Comparison of ENCODE assay signal across 8 mouse cellular contexts in the genomic region with DNA sequence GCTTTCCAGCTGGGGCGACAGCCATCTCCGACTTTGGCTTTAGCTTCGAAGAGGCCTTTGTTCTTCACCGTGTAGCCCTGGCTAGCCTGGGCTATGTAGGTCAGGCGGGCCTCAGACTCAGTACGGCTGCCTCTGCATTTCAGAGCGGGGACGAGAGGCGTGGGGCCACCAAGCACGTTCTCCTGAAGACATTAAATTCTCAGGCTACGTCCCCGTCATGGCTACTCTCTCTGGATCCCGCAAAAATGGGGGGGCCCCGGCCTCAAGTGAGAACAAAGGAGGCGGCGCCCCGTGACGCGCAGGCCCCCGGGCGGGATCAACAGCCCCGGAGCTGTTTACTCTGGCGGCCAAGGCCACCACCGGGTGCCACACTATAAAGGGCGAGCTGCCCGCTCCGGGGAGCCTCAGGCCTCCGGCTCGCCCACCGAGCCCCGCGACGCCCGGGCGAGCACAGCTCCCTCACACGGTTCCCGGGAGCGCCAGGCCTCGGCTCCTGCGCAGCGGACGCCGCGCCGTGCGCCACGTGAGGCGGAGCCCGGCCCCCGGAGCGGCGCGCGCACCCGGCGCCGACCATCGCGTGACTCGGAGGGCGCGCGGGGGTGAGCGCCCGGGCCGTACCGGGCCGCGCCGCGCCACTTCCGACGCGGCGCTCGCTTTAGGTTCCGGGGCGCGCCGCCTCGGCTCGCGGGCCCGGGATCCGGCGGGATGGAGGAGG. TPM values are rescaled to one million over a fixed set of nuclear protein-coding genes. Genes with fewer than 3 reads are reported as not detected.
DNase-seq lines count a peak whose midpoint lies in the region; ATAC-seq and TF ChIP-seq lines count a peak whose summit lies in the region.

A gene (plus strand): TSS at position 599 of the 715 bp plus-strand sequence.

- peak within 1 kb of the TSS; percentile 99 for H3K27ac ChIP-seq in embryonic facial prominence, embryonic 11.5 days (replicated peaks; ENCODE audit: low read depth, low read length)
- peak within 1 kb of the TSS; percentile 98 for H3K27ac ChIP-seq in heart, adult 2 months
- H3K27ac ChIP-seq in limb, embryonic 13.5 days = peak within 1 kb of the TSS; percentile 98
- peak within 1 kb of the TSS; percentile 100 for H3K27ac ChIP-seq in midbrain, embryonic 15.5 days

- DNase-seq in 3134 (ENCODE audit: extremely low read depth, insufficient read length, low spot score) = peak; percentile 79
- peak; percentile 86 for DNase-seq in adrenal gland, postnatal 25 days
- DNase-seq in embryonic facial prominence, embryonic 11.5 days (ENCODE audit: low spot score) = peak; percentile 91
- DNase-seq in heart, adult 2 months = peak; percentile 93 to 94
- peak; percentile 81 to 84 for DNase-seq in kidney, adult 8-10 months
- DNase-seq in spleen, adult 18-20 months = peak; percentile 71 to 81

- TF ChIP-seq EP300 in heart, adult 2 months (IDR thresholded peaks at IDR 0.05; ENCODE audit: insufficient read depth, low read depth, low read length) = no peak

- no peaks in the 10 kb centered on the region for H3K4me1 ChIP-seq in embryonic facial prominence, embryonic 11.5 days (ENCODE audit: control insufficient read depth, insufficient read depth, low read length)
- H3K4me1 ChIP-seq in heart, adult 2 months (ENCODE audit: control insufficient read depth, insufficient read depth, low read length) = peaks cover 18% of the 10 kb centered on the region
- peaks cover 21% of the 10 kb centered on the region for H3K4me1 ChIP-seq in limb, embryonic 13.5 days
- peaks cover 26% of the 10 kb centered on the region for H3K4me1 ChIP-seq in midbrain, embryonic 15.5 days

- H3K79me2 ChIP-seq in heart, adult 2 months (replicated peaks; ENCODE audit: control insufficient read depth, insufficient read depth, low read length) = peaks cover 6% of the 10 kb centered on the region

- TF ChIP-seq POLR2A in heart, adult 2 months (IDR thresholded peaks at IDR 0.05; ENCODE audit: insufficient read depth, low read depth, low read length) = 0 out of 2 replicates have a peak, but pooled peaks have one; percentile 19

- peak within 1 kb of the TSS; percentile 78 for H3K4me2 ChIP-seq in embryonic facial prominence, embryonic 11.5 days (ENCODE audit: low read depth, low read length)
- H3K4me2 ChIP-seq in limb, embryonic 13.5 days (replicated peaks) = peak within 1 kb of the TSS; percentile 70
- H3K4me2 ChIP-seq in midbrain, embryonic 15.5 days = peak within 1 kb of the TSS; percentile 74

- intact Hi-C loops in heart, adult 2 months (cut with DNase I) = loop anchor here (2.0 to 5.0 kb wide), 5 partner anchors 15 to 221 kb away; a partner anchor contains a TSS

- H3K4me3 ChIP-seq in embryonic facial prominence, embryonic 11.5 days (ENCODE audit: low read depth, low read length) = peak within 1 kb of the TSS; percentile 95
- H3K4me3 ChIP-seq in heart, adult 2 months = peak within 1 kb of the TSS; percentile 93
- H3K4me3 ChIP-seq in limb, embryonic 13.5 days = peak within 1 kb of the TSS; percentile 98
- peak within 1 kb of the TSS; percentile 96 for H3K4me3 ChIP-seq in midbrain, embryonic 15.5 days

- H3K27me3 ChIP-seq in embryonic facial prominence, embryonic 11.5 days (ENCODE audit: control insufficient read depth, insufficient read depth, low read length) = no peaks in the 10 kb centered on the region
- H3K27me3 ChIP-seq in heart, adult 2 months (ENCODE audit: control insufficient read depth, insufficient read depth, low read length) = no peaks in the 10 kb centered on the region
- H3K27me3 ChIP-seq in limb, embryonic 13.5 days = no peaks in the 10 kb centered on the region
- H3K27me3 ChIP-seq in midbrain, embryonic 15.5 days (replicated peaks) = no peaks in the 10 kb centered on the region

- H3K9me3 ChIP-seq in embryonic facial prominence, embryonic 11.5 days (replicated peaks; ENCODE audit: control insufficient read depth, low read length) = no peaks in the 10 kb centered on the region
- no peaks in the 10 kb centered on the region for H3K9me3 ChIP-seq in limb, embryonic 13.5 days
- H3K9me3 ChIP-seq in midbrain, embryonic 15.5 days = no peaks in the 10 kb centered on the region

- TF ChIP-seq CTCF in heart, adult 2 months (IDR thresholded peaks at IDR 0.05) = peak; percentile 13; the same call in 1 of the 2 replicates

- under 1% methylated on average over 78 of the region's 86 CpGs for WGBS in embryonic facial prominence, embryonic 11.5 days
- under 1% methylated on average over 86 of the region's 86 CpGs for WGBS in heart, adult 2 months
- under 1% methylated on average over 73 of the region's 86 CpGs for WGBS in limb, embryonic 13.5 days
- under 1% methylated on average over 85 of the region's 86 CpGs for WGBS in midbrain, embryonic 15.5 days

- no peaks in the 10 kb centered on the region for H3K36me3 ChIP-seq in embryonic facial prominence, embryonic 11.5 days (replicated peaks; ENCODE audit: control insufficient read depth, insufficient read depth, low read depth, low read length)
- H3K36me3 ChIP-seq in heart, adult 2 months (ENCODE audit: control insufficient read depth, insufficient read depth, low read length) = peaks cover 24% of the 10 kb centered on the region
- 0 out of 2 replicates have a peak, but pooled peaks cover 6% of the 10 kb centered on the region for H3K36me3 ChIP-seq in limb, embryonic 13.5 days
- no peaks in the 10 kb centered on the region for H3K36me3 ChIP-seq in midbrain, embryonic 15.5 days (replicated peaks)

- peak within 1 kb of the TSS; percentile 99 for H3K9ac ChIP-seq in embryonic facial prominence, embryonic 11.5 days (replicated peaks; ENCODE audit: low read length)
- peak within 1 kb of the TSS; percentile 99 for H3K9ac ChIP-seq in heart, adult 2 months (ENCODE audit: low read depth, low read length)
- peak within 1 kb of the TSS; percentile 98 for H3K9ac ChIP-seq in limb, embryonic 13.5 days
- peak within 1 kb of the TSS; percentile 97 for H3K9ac ChIP-seq in midbrain, embryonic 15.5 days

- ATAC-seq in embryonic facial prominence, embryonic 11.5 days (replicated peaks; ENCODE audit: insufficient number of reproducible peaks, low FRiP score, low TSS enrichment, low read depth) = peak; percentile 87
- ATAC-seq in limb, embryonic 13.5 days (ENCODE audit: low FRiP score, low read depth) = peak; percentile 94
- ATAC-seq in midbrain, embryonic 15.5 days (replicated peaks) = peak; percentile 95

RNA-seq across cellular contexts. Expression of the gene that starts here (rescaled TPM):
- total RNA-seq in adrenal gland, postnatal 25 days (2021) = 150 and 193 TPM in 2 replicates
- 61.8 and 62.9 TPM in 2 replicates for polyA plus RNA-seq in embryonic facial prominence, embryonic 11.5 days (2014; fragmentation: Nextera tagmentation; extraction: Ambion mirVana)
- 10 to 100 TPM; 64.4 to 83.5 TPM for total RNA-seq in heart, adult 2 months (2021)
- polyA plus RNA-seq in heart, adult 2 months (2012; rRNA removed) = 11.8 and 21.1 TPM in 2 replicates
- 58.9 and 62.3 TPM in 2 replicates for polyA plus RNA-seq in limb, embryonic 13.5 days (2015; fragmentation: Nextera tagmentation; extraction: Ambion mirVana)
- polyA plus RNA-seq in midbrain, embryonic 15.5 days (2015; fragmentation: Nextera tagmentation; extraction: Ambion mirVana) = 41.6 and 41.9 TPM in 2 replicates

Comparison
In these comparisons a context has a peak if more than half of its experiments do, and no peak if none do; other contexts are left out.
1. Peak in every context shown above with its lines: DNase-seq, ATAC-seq, H3K4me3 ChIP-seq and H3K27ac ChIP-seq.